Mouse (Mus musculus): ENCODE measurements around the gene Ier3.

The Ier3 gene

GRCm38 (mm10) chr17:35834696-35835422 is 13.4 kb downstream of the Ier3 start:
- in situ Hi-C loops (cut with MboI; ENCODE audit: unreplicated experiment in 2 of 2), result loop anchor here (5.0 to 10.0 kb wide), 3 partner anchors 37 to 150 kb away; partner anchors contain the start of gene Prr3 (in 1 of the 2)

- in situ Hi-C loops (cut with MboI; ENCODE audit: unreplicated experiment in 2 of 2), result loop anchor here (5.0 to 10.0 kb wide), 2 partner anchors 37 to 149 kb away; partner anchors contain the start of gene Prr3 (in 1 of the 2)
These were observed 14.1 kb downstream of the Ier3 start for GRCm38 (mm10) chr17:35835424-35836140.

- in situ Hi-C loops (cut with MboI; ENCODE audit: unreplicated experiment in 2 of 2), result loop anchor here (5.0 to 10.0 kb wide), 2 partner anchors 36 to 148 kb away; partner anchors contain the start of gene Prr3 (in 1 of the 2)
These were observed 14.9 kb downstream of the Ier3 start for GRCm38 (mm10) chr17:35836178-35836965.

- in situ Hi-C loops (cut with MboI; ENCODE audit: unreplicated experiment in 2 of 2), result loop anchor here (5.0 to 10.0 kb wide), 2 partner anchors 35 to 148 kb away; partner anchors contain the start of gene Prr3 (in 1 of the 2)
These were observed 15.5 kb downstream of the Ier3 start for GRCm38 (mm10) chr17:35836991-35837422.

- in situ Hi-C loops (cut with MboI; ENCODE audit: unreplicated experiment in 2 of 2), result loop anchor here (5.0 to 10.0 kb wide), 2 partner anchors 35 to 147 kb away; partner anchors contain the start of gene Prr3 (in 1 of the 2)
These were observed 16.0 kb downstream of the Ier3 start for GRCm38 (mm10) chr17:35837487-35837886.

- in situ Hi-C loops (cut with MboI; ENCODE audit: unreplicated experiment in 2 of 2), result loop anchor here (5.0 to 10.0 kb wide), 2 partner anchors 34 to 147 kb away; partner anchors contain the start of gene Prr3 (in 1 of the 2)
These were observed 16.6 kb downstream of the Ier3 start, which contains the start of gene Tubb5 for GRCm38 (mm10) chr17:35838122-35838544. Tubb5 (minus strand) TSS chr17:35838306.

- in situ Hi-C loops (cut with MboI; ENCODE audit: unreplicated experiment in 2 of 2), result loop anchor here (5.0 to 10.0 kb wide), 2 partner anchors 34 to 146 kb away; partner anchors contain the start of gene Prr3 (in 1 of the 2)
These were observed 17.1 kb downstream of the Ier3 start for GRCm38 (mm10) chr17:35838570-35838969.

- in situ Hi-C loops (cut with MboI; ENCODE audit: unreplicated experiment in 2 of 2), result loop anchor here (5.0 to 10.0 kb wide), 2 partner anchors 33 to 146 kb away; partner anchors contain the start of gene Prr3 (in 1 of the 2)
These were observed 17.5 kb downstream of the Ier3 start for GRCm38 (mm10) chr17:35839002-35839401.

- in situ Hi-C loops (cut with MboI; ENCODE audit: unreplicated experiment in 2 of 2), result no loop called here
These were observed 19.1 kb downstream of the Ier3 start for GRCm38 (mm10) chr17:35840561-35840960.

GRCm38 (mm10) chr17:35841076-35841950 is 19.8 kb downstream of the Ier3 start, which contains the start of gene Mdc1:
Mdc1 (plus strand) TSS chr17:35841515.
- in situ Hi-C loops (cut with MboI; ENCODE audit: unreplicated experiment in 2 of 2), result no loop called here

GRCm38 (mm10) chr17:35842006-35842405 is 20.5 kb downstream of the Ier3 start:
- in situ Hi-C loops (cut with MboI; ENCODE audit: unreplicated experiment in 2 of 2), result no loop called here

- in situ Hi-C loops (cut with MboI; ENCODE audit: unreplicated experiment in 2 of 2), result no loop called here
These were observed 22.0 kb downstream of the Ier3 start for GRCm38 (mm10) chr17:35843514-35843913.

GRCm38 (mm10) chr17:35848112-35848511 is 26.6 kb downstream of the Ier3 start:
- in situ Hi-C loops (cut with MboI; ENCODE audit: unreplicated experiment in 2 of 2), result no loop called here

- in situ Hi-C loops (cut with MboI; ENCODE audit: unreplicated experiment in 2 of 2), result no loop called here
These were observed 29.5 kb downstream of the Ier3 start for GRCm38 (mm10) chr17:35850974-35851373.

- in situ Hi-C loops (cut with MboI; ENCODE audit: unreplicated experiment in 2 of 2), result no loop called here
These were observed 37.9 kb downstream of the Ier3 start for GRCm38 (mm10) chr17:35859371-35859770.

- in situ Hi-C loops (cut with MboI; ENCODE audit: unreplicated experiment in 2 of 2), result no loop called here
These were observed 38.4 kb downstream of the Ier3 start for GRCm38 (mm10) chr17:35859835-35860234.

- in situ Hi-C loops (cut with MboI; ENCODE audit: unreplicated experiment in 2 of 2), result no loop called here
These were observed 39.3 kb downstream of the Ier3 start for GRCm38 (mm10) chr17:35860831-35861197.

- in situ Hi-C loops (cut with MboI; ENCODE audit: unreplicated experiment in 2 of 2), result no loop called here
These were observed 39.8 kb downstream of the Ier3 start, which contains the start of gene Nrm for GRCm38 (mm10) chr17:35861198-35861857. Nrm (plus strand) TSS chr17:35861318.
